Mouse (Mus musculus) midbrain, embryonic 11.5 days (tissue): ENCODE results near the gene Bcl2l11. TPM values are rescaled to one million over a fixed set of nuclear protein-coding genes. Genes with fewer than 3 reads are reported as not detected.
A peak's percentile ranks its signal among the peaks of the same experiment; 100 is the strongest.

Experiments
- ATAC-seq: fragments of 200-750 bp; cut with Nextera tagmentation; 2 replicates; pipeline ENCODE4 v1.8.0; 2017; ENCODE audit warnings: moderate TSS enrichment, moderate library complexity; ENCODE audit not compliant: low FRiP score
- DNase-seq: peaks from one replicate; pipeline ENCODE4 v3.0.0; 2015; ENCODE audit warnings: low spot score; ENCODE audit errors: missing footprints
- H3K27ac ChIP-seq: fragments of 300-500 bp; sonication (generic); 2 replicates; pipeline ENCODE4 v1.5.1; 2014; ENCODE audit warnings: low read depth, low read length
- H3K27me3 ChIP-seq: fragments of 300-500 bp; sonication (generic); 2 replicates; pipeline ENCODE4 v1.6.1; 2014; ENCODE audit warnings: mild to moderate bottlenecking, low read length, moderate library complexity, mixed read lengths; ENCODE audit not compliant: control insufficient read depth, insufficient read depth
- H3K36me3 ChIP-seq: fragments of 300-500 bp; sonication (generic); 2 replicates; pipeline ENCODE4 v1.6.1; 2014; ENCODE audit warnings: mild to moderate bottlenecking, low read length, moderate library complexity, mixed read lengths; ENCODE audit not compliant: control insufficient read depth, insufficient read depth
- H3K4me1 ChIP-seq: fragments of 300-500 bp; sonication (generic); 2 replicates; pipeline ENCODE4 v1.6.1; 2014; ENCODE audit warnings: low read length; ENCODE audit not compliant: control insufficient read depth, insufficient read depth
- H3K4me2 ChIP-seq: fragments of 300-500 bp; sonication (generic); 2 replicates; pipeline ENCODE4 v1.6.1; 2014; ENCODE audit warnings: mild to moderate bottlenecking, moderate library complexity
- H3K4me3 ChIP-seq: fragments of 300-500 bp; sonication (generic); 2 replicates; pipeline ENCODE4 v1.5.1; 2014; ENCODE audit warnings: low read depth, low read length
- H3K9ac ChIP-seq: fragments of 300-500 bp; sonication (generic); 2 replicates; pipeline ENCODE4 v1.6.1; 2014; ENCODE audit warnings: low read length
- H3K9me3 ChIP-seq: fragments of 300-500 bp; sonication (generic); 2 replicates; pipeline ENCODE4 v1.6.1; 2016; ENCODE audit warnings: low read length; ENCODE audit not compliant: control insufficient read depth
- WGBS: fragments of 180-500 bp; shearing (Covaris S2); extraction: QIAGEN DNeasy Blood & Tissue Kit; methylation state at CpG from one replicate; pipeline ENCODE4 v1.1.7; 2014; 5-methylcytosine and 5-hydroxymethylcytosine counted together
- polyA plus RNA-seq: library from polyadenylated mRNA; unstranded; fragments of >200 nt; fragmentation: Nextera tagmentation; extraction: Ambion mirVana; gene quantifications from 2 replicates; pipeline ENCODE4 v1.2.1, GENCODE M21; 2014

The Bcl2l11 gene
- polyA plus RNA-seq, 1 experiment from 2014 or later, result 15.1 TPM

DNA sequence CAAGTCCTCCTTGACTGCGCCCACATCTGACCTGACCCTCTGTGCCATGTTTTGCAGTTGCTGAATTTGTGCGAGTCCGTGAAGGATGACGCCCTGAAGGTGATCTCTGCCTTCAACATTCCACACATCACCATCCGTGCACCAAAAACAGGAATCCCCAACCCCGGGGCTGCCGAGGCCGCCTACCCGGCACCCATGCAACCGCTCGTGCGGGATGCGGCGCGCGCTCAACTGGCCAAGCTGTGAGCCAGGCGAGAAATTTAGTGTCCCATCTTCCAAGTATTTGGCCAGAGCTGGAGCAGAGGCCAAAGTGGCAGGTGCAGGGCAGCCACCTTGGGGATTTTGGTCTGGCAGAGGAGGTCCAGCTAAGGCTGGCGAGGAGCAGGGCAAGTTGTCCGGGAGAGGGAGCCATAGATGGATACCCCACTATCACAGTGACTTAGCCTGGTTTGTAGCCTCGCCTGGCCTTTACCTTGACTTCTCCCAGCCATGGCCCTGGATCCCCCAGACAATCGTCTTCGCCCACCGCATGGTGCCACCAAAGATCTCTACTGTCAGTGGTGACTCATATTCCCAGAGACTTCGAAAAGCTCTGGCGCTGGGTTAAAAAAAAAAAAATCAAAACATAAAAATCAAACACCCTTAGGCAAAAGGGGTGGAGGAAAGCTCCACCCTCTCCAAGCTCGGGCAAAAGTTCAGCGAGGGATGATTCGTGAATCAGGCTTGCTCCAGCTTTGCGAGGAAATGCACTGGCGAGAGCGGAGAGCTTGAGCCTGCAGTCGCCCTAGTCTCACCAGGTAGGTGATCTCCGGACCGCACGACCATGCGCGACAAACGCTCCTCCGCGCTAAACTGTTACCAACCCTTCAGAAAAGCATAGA, 2.7 kb upstream of the Bcl2l11 start:
- peak overlapping the region; percentile 10 for H3K4me3 ChIP-seq
- no peak overlapping the region for H3K27ac ChIP-seq
- peaks cover 23% of the 10 kb centered on the region for H3K4me1 ChIP-seq
- peak overlapping the region; percentile 22; the same call in 1 of the 2 replicates for H3K9ac ChIP-seq
- no peaks in the 10 kb centered on the region for H3K9me3 ChIP-seq
- peaks cover 25% of the 10 kb centered on the region for H3K27me3 ChIP-seq
- DNase-seq, result peak; percentile 94
- peak overlapping the region; percentile 98 for H3K4me2 ChIP-seq
- WGBS, result 2% methylated on average over 40 of the region's 40 CpGs
- no peaks in the 10 kb centered on the region for H3K36me3 ChIP-seq
- no peak for ATAC-seq

DNA sequence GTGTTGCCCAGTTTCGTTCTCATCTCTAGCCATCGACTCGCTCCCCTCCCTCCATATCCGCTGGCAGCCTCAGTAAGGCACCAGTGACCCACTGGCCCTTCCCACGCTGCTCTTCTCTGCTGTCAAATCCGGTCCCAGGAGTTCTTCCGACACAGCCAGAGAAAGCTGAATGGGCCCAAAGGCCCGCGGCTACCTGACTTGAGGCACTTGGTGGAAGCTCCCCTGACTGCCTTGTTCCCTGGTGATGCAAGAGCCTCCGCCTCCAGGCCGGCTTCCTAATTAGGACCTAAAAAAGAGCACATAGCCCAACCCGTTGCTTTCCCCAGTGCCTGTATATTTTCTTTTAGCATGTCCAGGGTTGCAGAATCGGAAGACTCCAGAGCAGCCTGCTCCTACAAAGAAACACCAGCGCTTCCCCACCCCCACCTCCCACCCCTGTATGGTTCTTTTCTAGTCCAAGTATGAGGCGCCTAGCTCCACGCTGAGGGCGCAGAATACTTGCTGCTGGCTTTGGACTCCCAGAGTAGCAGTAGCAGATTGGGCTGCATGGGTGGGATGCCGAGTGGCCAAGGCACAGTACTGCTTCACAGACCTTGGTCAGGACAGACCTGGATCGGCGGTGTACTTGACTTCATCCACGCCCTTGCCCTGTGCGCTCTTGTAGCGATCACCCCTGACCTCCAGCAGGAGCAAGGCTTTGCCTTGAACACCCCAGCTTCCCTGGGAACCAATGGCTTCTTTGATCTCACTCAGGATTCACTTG, 1.7 kb upstream of the Bcl2l11 start:
- ATAC-seq, result no peak
- Histone ChIP-seq H3K4me3 (peak overlapping the region; percentile 59), H3K36me3 (no peaks in the 10 kb centered on the region), H3K4me1 (peaks cover 28% of the 10 kb centered on the region), H3K9me3 (no peaks in the 10 kb centered on the region), H3K27ac (no peak overlapping the region), H3K9ac (peak overlapping the region; percentile 14; the same call in 1 of the 2 replicates), H3K27me3 (peaks cover 25% of the 10 kb centered on the region), H3K4me2 (peak overlapping the region; percentile 98)
- DNase-seq, result peak; percentile 97
- WGBS, result 2% methylated on average over 23 of the region's 23 CpGs

DNA sequence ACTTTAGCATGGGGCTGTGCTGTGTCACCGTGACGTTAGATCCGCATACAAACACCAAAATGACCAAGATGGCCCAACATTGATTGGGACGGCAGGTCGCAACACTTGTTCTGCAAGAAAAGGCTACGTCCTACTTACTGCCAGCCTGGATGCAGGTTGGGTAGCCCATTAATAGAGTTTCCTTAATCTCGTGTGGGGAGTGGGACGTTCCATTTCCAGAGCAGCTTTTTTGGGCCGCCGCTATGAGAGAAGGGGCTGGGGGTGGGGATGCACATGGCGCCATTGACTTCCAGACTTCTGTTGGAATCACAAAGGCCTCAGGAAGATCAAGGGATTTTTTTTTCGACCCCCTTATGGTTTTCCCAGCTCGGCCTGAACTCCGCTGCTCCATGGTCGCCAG, 1.1 kb upstream of the Bcl2l11 start:
- H3K9ac ChIP-seq, result peak overlapping the region; percentile 60
- H3K4me2 ChIP-seq, result peak overlapping the region; percentile 98
- 2% methylated on average over 15 of the region's 15 CpGs for WGBS
- H3K4me1 ChIP-seq, result peaks cover 28% of the 10 kb centered on the region
- DNase-seq, result peak; percentile 95
- no peak overlapping the region for H3K27ac ChIP-seq
- no peaks in the 10 kb centered on the region for H3K36me3 ChIP-seq
- H3K27me3 ChIP-seq, result peaks cover 25% of the 10 kb centered on the region
- H3K9me3 ChIP-seq, result no peaks in the 10 kb centered on the region
- H3K4me3 ChIP-seq, result peak overlapping the region; percentile 59
- ATAC-seq, result no peak

DNA sequence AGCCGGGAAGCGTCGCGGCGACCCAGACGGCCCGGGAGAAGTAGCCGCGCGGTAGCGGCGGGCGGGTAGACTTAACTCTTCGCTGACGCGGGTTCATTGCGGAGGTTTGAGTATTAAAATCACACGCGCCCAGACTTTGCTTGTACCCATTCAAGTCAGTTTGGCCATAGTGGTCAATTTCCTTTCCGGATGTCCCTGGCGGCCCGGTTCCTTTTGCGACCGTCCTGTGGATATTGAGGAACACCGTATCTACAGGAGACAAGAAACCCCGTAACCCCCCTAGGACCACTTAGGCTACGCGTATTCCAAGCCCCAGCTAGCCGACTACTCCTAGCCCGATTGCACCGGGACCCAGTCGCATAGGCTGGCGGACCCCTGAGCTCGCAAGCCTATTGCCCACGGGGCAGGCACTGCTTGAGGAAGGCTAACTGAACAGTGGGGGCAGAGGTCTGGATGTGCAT, 783 bp downstream of the Bcl2l11 start:
- Histone ChIP-seq H3K36me3 (no peaks in the 10 kb centered on the region; the same call in 1 of the 2 replicates), H3K27ac (no peak overlapping the region), H3K4me2 (peak overlapping the region; percentile 98), H3K27me3 (peaks cover 25% of the 10 kb centered on the region), H3K9ac (peak overlapping the region; percentile 66), H3K4me1 (peaks cover 28% of the 10 kb centered on the region), H3K4me3 (peak overlapping the region; percentile 59), H3K9me3 (no peaks in the 10 kb centered on the region)
- ATAC-seq (peak; percentile 8), DNase-seq (no peak)
- WGBS, result under 1% methylated on average over 35 of the region's 35 CpGs

DNA sequence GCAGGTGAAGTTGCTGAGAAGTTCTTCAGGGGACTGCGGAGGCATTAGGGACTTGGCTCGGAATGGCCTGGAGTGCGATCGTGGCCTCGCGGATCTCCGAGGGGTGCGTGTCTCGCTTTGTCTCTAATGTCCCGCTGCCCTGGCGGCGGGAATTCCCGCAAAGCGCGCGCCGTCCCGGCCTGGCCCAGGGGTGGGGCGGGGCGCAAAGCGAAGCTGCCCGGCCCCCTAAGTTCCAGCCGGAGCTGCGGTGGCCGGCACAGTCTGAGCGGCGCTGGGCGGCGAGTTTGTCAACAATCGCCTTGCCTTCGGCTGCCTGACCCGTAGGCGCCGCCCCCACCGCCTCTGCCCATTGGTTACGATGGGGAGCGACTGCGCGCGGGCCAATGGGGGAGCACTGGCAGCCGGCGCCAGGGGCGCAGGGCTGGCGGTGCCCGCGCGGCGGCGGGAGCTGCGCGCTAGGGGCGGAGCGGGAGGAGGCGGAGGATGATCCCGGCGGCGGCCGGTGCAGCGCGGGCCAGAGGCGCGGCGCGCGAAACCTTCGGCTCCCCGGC, 1.4 kb downstream of the Bcl2l11 start:
- peaks cover 28% of the 10 kb centered on the region for H3K4me1 ChIP-seq
- H3K27ac ChIP-seq, result peak overlapping the region; percentile 77
- H3K4me3 ChIP-seq, result peak overlapping the region; percentile 59
- DNase-seq, result peak; percentile 98
- H3K9me3 ChIP-seq, result no peaks in the 10 kb centered on the region
- peaks cover 23% of the 10 kb centered on the region for H3K27me3 ChIP-seq
- no peaks in the 10 kb centered on the region; the same call in 1 of the 2 replicates for H3K36me3 ChIP-seq
- H3K4me2 ChIP-seq, result peak overlapping the region; percentile 98
- peak overlapping the region; percentile 66 for H3K9ac ChIP-seq
- peak; percentile 88 for ATAC-seq
- under 1% methylated on average over 66 of the region's 67 CpGs for WGBS

DNA sequence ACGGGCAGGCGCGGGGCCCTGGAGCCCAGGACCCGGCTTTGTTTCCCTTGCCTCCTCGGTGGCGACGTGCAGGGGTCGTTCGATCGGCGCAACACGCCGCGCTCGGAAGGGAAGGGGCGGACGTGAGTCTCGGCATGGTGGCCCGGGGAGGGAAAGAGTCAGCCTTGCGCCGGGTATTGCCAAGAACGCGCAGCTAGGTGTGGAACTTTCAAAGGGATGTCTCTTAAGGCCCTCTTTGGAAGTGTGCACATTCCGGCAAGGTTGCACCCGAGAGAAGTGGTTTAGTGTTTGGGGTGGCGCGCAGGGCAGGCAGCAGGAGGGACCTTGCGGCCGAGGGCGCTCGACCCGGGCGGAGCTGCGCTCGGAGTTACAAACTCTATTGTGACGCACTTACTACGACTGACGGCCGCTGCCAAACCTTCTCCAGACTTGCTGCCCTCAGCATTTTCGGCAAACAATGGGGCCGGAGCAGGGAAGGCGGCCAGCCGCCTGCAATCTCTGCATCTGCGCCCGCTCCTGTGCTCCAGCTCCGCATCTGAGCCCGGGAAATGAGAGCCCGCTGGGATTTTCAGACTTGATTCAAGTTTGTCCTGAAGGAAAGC, 2.0 kb downstream of the Bcl2l11 start:
- Histone ChIP-seq H3K27ac (peak overlapping the region; percentile 77), H3K9me3 (no peaks in the 10 kb centered on the region), H3K36me3 (no peaks in the 10 kb centered on the region; the same call in 1 of the 2 replicates), H3K27me3 (peaks cover 19% of the 10 kb centered on the region), H3K9ac (peak overlapping the region; percentile 66), H3K4me3 (peak overlapping the region; percentile 59), H3K4me2 (peak overlapping the region; percentile 98), H3K4me1 (peaks cover 25% of the 10 kb centered on the region)
- ATAC-seq, result peak; percentile 36
- WGBS, result 0% methylated on average over 48 of the region's 48 CpGs
- DNase-seq, result no peak

DNA sequence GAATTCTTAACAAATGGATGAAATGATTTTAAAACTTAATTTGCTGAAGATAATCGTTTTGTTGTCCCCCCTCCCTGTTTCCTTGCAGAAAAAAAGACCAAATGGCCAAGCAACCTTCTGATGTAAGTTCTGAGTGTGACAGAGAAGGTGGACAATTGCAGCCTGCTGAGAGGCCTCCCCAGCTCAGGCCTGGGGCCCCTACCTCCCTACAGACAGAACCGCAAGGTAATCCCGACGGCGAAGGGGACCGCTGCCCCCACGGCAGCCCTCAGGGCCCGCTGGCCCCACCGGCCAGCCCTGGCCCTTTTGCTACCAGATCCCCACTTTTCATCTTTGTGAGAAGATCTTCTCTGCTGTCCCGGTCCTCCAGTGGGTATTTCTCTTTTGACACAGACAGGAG, 2.7 kb downstream of the Bcl2l11 start:
- Histone ChIP-seq H3K9me3 (no peaks in the 10 kb centered on the region), H3K9ac (peak overlapping the region; percentile 66), H3K27ac (peak overlapping the region; percentile 77), H3K4me3 (peak overlapping the region; percentile 59), H3K4me2 (peak overlapping the region; percentile 98), H3K27me3 (peaks cover 12% of the 10 kb centered on the region), H3K4me1 (peaks cover 20% of the 10 kb centered on the region), H3K36me3 (no peaks in the 10 kb centered on the region; the same call in 1 of the 2 replicates)
- ATAC-seq (no peak), DNase-seq (peak; percentile 91)
- 17% methylated on average over 10 of the region's 10 CpGs for WGBS

DNA sequence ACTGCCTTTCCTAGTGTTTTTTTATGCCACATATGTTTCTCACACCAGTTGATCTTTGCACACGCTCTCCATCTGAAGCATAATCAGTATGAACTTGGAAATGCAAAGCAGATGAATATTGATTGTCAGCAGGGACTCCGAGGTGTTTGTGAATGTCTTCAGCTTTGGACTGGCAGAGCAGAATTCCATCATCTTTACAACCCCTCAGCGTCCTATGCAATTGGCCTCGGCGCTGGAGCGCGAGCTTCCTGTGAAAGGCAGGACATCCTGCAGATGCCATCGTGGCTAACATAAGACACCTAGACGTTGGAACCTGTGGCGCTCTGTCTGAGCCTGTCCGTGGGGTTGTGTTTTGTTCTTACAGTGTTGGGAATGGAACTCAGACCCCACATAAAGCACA, 5.7 kb downstream of the Bcl2l11 start:
- no peaks in the 10 kb centered on the region for H3K27me3 ChIP-seq
- ATAC-seq (no peak), DNase-seq (no peak)
- H3K4me1 ChIP-seq, result peaks cover 5% of the 10 kb centered on the region
- no peaks in the 10 kb centered on the region for H3K9me3 ChIP-seq
- H3K4me2 ChIP-seq, result no peak overlapping the region
- no peak overlapping the region for H3K9ac ChIP-seq
- H3K4me3 ChIP-seq, result no peak overlapping the region
- WGBS, result 91% methylated on average over 11 of the region's 11 CpGs
- peaks cover 6% of the 10 kb centered on the region for H3K36me3 ChIP-seq
- no peak overlapping the region for H3K27ac ChIP-seq
